Mouse (Mus musculus): ENCODE measurements around the gene Cog4. TPM values are rescaled to one million over a fixed set of nuclear protein-coding genes. Genes with fewer than 3 reads are reported as not detected.

Gene Cog4
- polyA plus RNA-seq, 1 experiment from 2014 or later, result 76.2 TPM

Other genes starting within 250 kb of the Cog4 start
- 21.8 and 23.6 TPM in 2 replicates for gene Vac14, start 228.0 kb upstream of the Cog4 start, polyA plus RNA-seq (2015; fragmentation: Nextera tagmentation; extraction: Ambion mirVana)
- gene Mtss1l, start 125.1 kb upstream of the Cog4 start, polyA plus RNA-seq (2015; fragmentation: Nextera tagmentation; extraction: Ambion mirVana), result 13.7 and 16.6 TPM in 2 replicates
- gene Il34, start 40.7 kb upstream of the Cog4 start, polyA plus RNA-seq (2015; fragmentation: Nextera tagmentation; extraction: Ambion mirVana), result 2.2 and 2.7 TPM in 2 replicates
- 133 and 134 TPM in 2 replicates for gene Sf3b3, start 187 bp downstream of the Cog4 start, polyA plus RNA-seq (2015; fragmentation: Nextera tagmentation; extraction: Ambion mirVana)
- gene Fuk, start 55.9 kb downstream of the Cog4 start, polyA plus RNA-seq (2015; fragmentation: Nextera tagmentation; extraction: Ambion mirVana), result 8.2 and 9.6 TPM in 2 replicates
- gene St3gal2, start 73.3 kb downstream of the Cog4 start, polyA plus RNA-seq (2015; fragmentation: Nextera tagmentation; extraction: Ambion mirVana), result 20.8 and 22.9 TPM in 2 replicates
- 13.5 and 14.4 TPM in 2 replicates for gene Ddx19a, start 151.2 kb downstream of the Cog4 start, polyA plus RNA-seq (2015; fragmentation: Nextera tagmentation; extraction: Ambion mirVana)
- gene Ddx19b, start 185.2 kb downstream of the Cog4 start, polyA plus RNA-seq (2015; fragmentation: Nextera tagmentation; extraction: Ambion mirVana), result 8.9 and 9.2 TPM in 2 replicates
- 71.9 and 73.8 TPM in 2 replicates for gene Aars, start 186.5 kb downstream of the Cog4 start, polyA plus RNA-seq (2015; fragmentation: Nextera tagmentation; extraction: Ambion mirVana)
- gene Exosc6, start 209.7 kb downstream of the Cog4 start, polyA plus RNA-seq (2015; fragmentation: Nextera tagmentation; extraction: Ambion mirVana), result not detected in 2 replicates
- gene Clec18a, start 245.8 kb downstream of the Cog4 start, polyA plus RNA-seq (2015; fragmentation: Nextera tagmentation; extraction: Ambion mirVana), result 0.23 and 0.30 TPM in 2 replicates
- gene Pdpr, start 248.0 kb downstream of the Cog4 start, polyA plus RNA-seq (2015; fragmentation: Nextera tagmentation; extraction: Ambion mirVana), result 10.4 and 11.0 TPM in 2 replicates

All from midbrain, embryonic 13.5 days (tissue).